Mouse (Mus musculus) adrenal gland, postnatal 36 days (tissue): ENCODE results near the gene Cdkl2. TPM values are rescaled to one million over a fixed set of nuclear protein-coding genes. Genes with fewer than 3 reads are reported as not detected.

ENCODE experiments used
- total RNA-seq, 2 experiments: library from RNA; stranded (reverse); gene quantifications; 2 replicates each; pipeline ENCODE4 v1.2.3; 2021

Cdkl2 gene
- total RNA-seq, 2 experiments from 2014 or later = 4.9 to 6.5 TPM

Other genes starting within 250 kb of the Cdkl2 start
- gene Rchy1, start 80.8 kb downstream of the Cdkl2 start, total RNA-seq = 10 to 100 TPM; 61.9 to 78.5 TPM
- gene Odaph, start 56.4 kb downstream of the Cdkl2 start, total RNA-seq = not detected
- 100 to 1,000 TPM; 139 to 142 TPM for gene G3bp2, start 39.8 kb upstream of the Cdkl2 start, total RNA-seq
- 100 to 1,000 TPM in 1 of 2 experiments, 10 to 100 TPM in 1; 93.3 to 104 TPM for gene Uso1, start 94.1 kb upstream of the Cdkl2 start, total RNA-seq
- not detected for gene U90926, start 171.5 kb upstream of the Cdkl2 start, total RNA-seq
- gene Ppef2, start 212.4 kb upstream of the Cdkl2 start, total RNA-seq = not detected
- gene Naaa, start 234.3 kb upstream of the Cdkl2 start, total RNA-seq = 10 to 100 TPM; 17.5 to 19.6 TPM